Mouse (Mus musculus): ENCODE data around the gene Tmem174.

- TF ChIP-seq CTCF (IDR thresholded peaks at IDR 0.05; ENCODE audit: borderline replicate concordance, control insufficient read depth, extremely low read depth, insufficient read depth, low read length, poor library complexity) (no peak), POLR2A (IDR thresholded peaks at IDR 0.05; ENCODE audit: control insufficient read depth, extremely low read depth, insufficient read depth, low read length, poor library complexity) (no peak)
These were observed 46.4 kb downstream of the Tmem174 start for GRCm38 (mm10) chr13:98590693-98591389.
